Mouse (Mus musculus): ENCODE results near the gene Ahnak. TPM values are rescaled to one million over a fixed set of nuclear protein-coding genes. Genes with fewer than 3 reads are reported as not detected.

Ahnak gene
- polyA plus RNA-seq, 1 experiment from 2014 or later, result 3.7 TPM

GRCm38 (mm10) chr19:8989567-8990431 is 715 bp downstream of the Ahnak start:
- ATAC-seq (replicated peaks; ENCODE audit: low FRiP score) (peak; percentile 40; the same call in 1 of the 2 replicates), DNase-seq (ENCODE audit: low spot score) (peak; percentile 67)
- H3K4me1 ChIP-seq (replicated peaks; ENCODE audit: control insufficient read depth, insufficient read depth, low read length), result peaks cover 20% of the 10 kb centered on the region
- peak overlapping the region; percentile 64 for H3K9ac ChIP-seq (ENCODE audit: low read depth, low read length)
- H3K9me3 ChIP-seq (ENCODE audit: control insufficient read depth, low read length), result no peaks in the 10 kb centered on the region
- H3K27ac ChIP-seq (ENCODE audit: low read depth, low read length), result 0 out of 2 replicates have a peak overlapping the region, but pooled peaks have one; percentile 56
- H3K27me3 ChIP-seq (replicated peaks; ENCODE audit: control insufficient read depth, insufficient read depth, low read length), result peaks cover 35% of the 10 kb centered on the region
- H3K4me2 ChIP-seq, result peak overlapping the region; percentile 95
- H3K4me3 ChIP-seq (ENCODE audit: low read depth, low read length), result peak overlapping the region; percentile 61
- under 1% methylated on average over 53 of the region's 53 CpGs for WGBS
- H3K36me3 ChIP-seq (ENCODE audit: control insufficient read depth, insufficient read depth, low read length), result no peaks in the 10 kb centered on the region

DNA sequence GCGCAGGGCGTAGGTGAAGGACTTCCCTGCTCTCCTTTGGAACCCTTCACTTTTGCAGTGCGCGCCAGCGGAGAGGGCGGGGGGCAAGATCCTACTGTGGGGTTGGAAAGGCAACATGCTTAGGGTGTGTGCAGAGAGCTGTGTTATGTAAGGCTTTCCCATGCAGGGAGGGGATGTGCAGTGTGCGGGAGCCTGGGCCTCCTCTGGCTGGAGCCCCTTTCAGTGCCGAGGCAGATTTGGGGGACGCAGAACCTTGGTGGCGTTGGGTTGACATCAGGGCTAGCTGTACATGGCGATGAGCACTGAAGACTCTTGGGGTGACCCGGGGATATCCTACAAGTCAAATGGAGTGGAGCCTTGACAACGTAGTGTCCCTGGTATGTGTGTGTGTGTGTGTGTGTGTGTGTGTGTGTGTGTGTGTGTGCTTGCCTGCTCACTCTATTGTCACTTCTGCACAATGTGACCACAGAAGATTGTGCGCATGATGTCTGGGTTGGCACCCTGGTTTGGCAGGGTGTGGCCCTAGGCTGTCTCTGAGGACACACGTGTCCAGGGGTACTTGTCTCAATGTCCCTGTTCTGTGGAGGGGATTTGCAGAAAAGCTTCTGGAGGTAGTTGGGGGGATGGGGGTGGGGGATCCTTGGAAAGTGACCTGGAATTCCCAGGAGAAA is 1.5 kb downstream of the Ahnak start:
- ATAC-seq (replicated peaks; ENCODE audit: low FRiP score) (0 out of 2 replicates have a peak, but pooled peaks have one; percentile 1), DNase-seq (ENCODE audit: low spot score) (peak; percentile 46)
- Histone ChIP-seq H3K9me3 (ENCODE audit: control insufficient read depth, low read length) (no peaks in the 10 kb centered on the region), H3K4me2 (peak overlapping the region; percentile 95), H3K4me3 (ENCODE audit: low read depth, low read length) (peak overlapping the region; percentile 61), H3K4me1 (replicated peaks; ENCODE audit: control insufficient read depth, insufficient read depth, low read length) (peaks cover 20% of the 10 kb centered on the region), H3K9ac (ENCODE audit: low read depth, low read length) (peak overlapping the region; percentile 41; the same call in 1 of the 2 replicates), H3K36me3 (ENCODE audit: control insufficient read depth, insufficient read depth, low read length) (no peaks in the 10 kb centered on the region), H3K27ac (ENCODE audit: low read depth, low read length) (0 out of 2 replicates have a peak overlapping the region, but pooled peaks have one; percentile 56), H3K27me3 (replicated peaks; ENCODE audit: control insufficient read depth, insufficient read depth, low read length) (peaks cover 35% of the 10 kb centered on the region)
- WGBS, result 20% methylated on average over 15 of the region's 15 CpGs

GRCm38 (mm10) chr19:8991245-8991870 is 2.3 kb downstream of the Ahnak start:
- Histone ChIP-seq H3K9me3 (ENCODE audit: control insufficient read depth, low read length) (no peaks in the 10 kb centered on the region), H3K4me3 (ENCODE audit: low read depth, low read length) (no peak overlapping the region; the same call in 1 of the 2 replicates), H3K9ac (ENCODE audit: low read depth, low read length) (no peak overlapping the region), H3K36me3 (ENCODE audit: control insufficient read depth, insufficient read depth, low read length) (no peaks in the 10 kb centered on the region), H3K27ac (ENCODE audit: low read depth, low read length) (no peak overlapping the region), H3K4me1 (replicated peaks; ENCODE audit: control insufficient read depth, insufficient read depth, low read length) (peaks cover 20% of the 10 kb centered on the region), H3K4me2 (peak overlapping the region; percentile 95), H3K27me3 (replicated peaks; ENCODE audit: control insufficient read depth, insufficient read depth, low read length) (peaks cover 35% of the 10 kb centered on the region)
- ATAC-seq (replicated peaks; ENCODE audit: low FRiP score) (no peak), DNase-seq (ENCODE audit: low spot score) (no peak)
- 57% methylated on average over 4 of the region's 4 CpGs for WGBS

- Histone ChIP-seq H3K27ac (ENCODE audit: low read depth, low read length) (no peak overlapping the region), H3K4me2 (peak overlapping the region; percentile 95), H3K4me1 (replicated peaks; ENCODE audit: control insufficient read depth, insufficient read depth, low read length) (peaks cover 20% of the 10 kb centered on the region), H3K9ac (ENCODE audit: low read depth, low read length) (no peak overlapping the region), H3K36me3 (ENCODE audit: control insufficient read depth, insufficient read depth, low read length) (no peaks in the 10 kb centered on the region), H3K9me3 (ENCODE audit: control insufficient read depth, low read length) (no peaks in the 10 kb centered on the region), H3K4me3 (ENCODE audit: low read depth, low read length) (no peak overlapping the region), H3K27me3 (replicated peaks; ENCODE audit: control insufficient read depth, insufficient read depth, low read length) (peaks cover 35% of the 10 kb centered on the region)
- 75% methylated on average over 13 of the region's 13 CpGs for WGBS
- DNase-seq (ENCODE audit: low spot score), result no peak
- ATAC-seq (replicated peaks; ENCODE audit: low FRiP score), result no peak
Measured at GRCm38 (mm10) chr19:8991871-8992735, 3.0 kb downstream of the Ahnak start.

- peaks cover 33% of the 10 kb centered on the region for H3K27me3 ChIP-seq (replicated peaks; ENCODE audit: control insufficient read depth, insufficient read depth, low read length)
- peaks cover 29% of the 10 kb centered on the region for H3K4me1 ChIP-seq (replicated peaks; ENCODE audit: control insufficient read depth, insufficient read depth, low read length)
- DNase-seq (ENCODE audit: low spot score) (peak; percentile 66), ATAC-seq (replicated peaks; ENCODE audit: low FRiP score) (peak; percentile 44; the same call in 1 of the 2 replicates)
- 36% methylated on average over 12 of the region's 12 CpGs for WGBS
- H3K4me3 ChIP-seq (ENCODE audit: low read depth, low read length), result no peak overlapping the region
- H3K4me2 ChIP-seq, result 0 out of 2 replicates have a peak overlapping the region, but pooled peaks have one; percentile 9
- H3K9me3 ChIP-seq (ENCODE audit: control insufficient read depth, low read length), result no peaks in the 10 kb centered on the region
- no peaks in the 10 kb centered on the region for H3K36me3 ChIP-seq (ENCODE audit: control insufficient read depth, insufficient read depth, low read length)
- H3K27ac ChIP-seq (ENCODE audit: low read depth, low read length), result no peak overlapping the region
- no peak overlapping the region for H3K9ac ChIP-seq (ENCODE audit: low read depth, low read length)
Measured at GRCm38 (mm10) chr19:8992769-8993624, 3.9 kb downstream of the Ahnak start.

DNA sequence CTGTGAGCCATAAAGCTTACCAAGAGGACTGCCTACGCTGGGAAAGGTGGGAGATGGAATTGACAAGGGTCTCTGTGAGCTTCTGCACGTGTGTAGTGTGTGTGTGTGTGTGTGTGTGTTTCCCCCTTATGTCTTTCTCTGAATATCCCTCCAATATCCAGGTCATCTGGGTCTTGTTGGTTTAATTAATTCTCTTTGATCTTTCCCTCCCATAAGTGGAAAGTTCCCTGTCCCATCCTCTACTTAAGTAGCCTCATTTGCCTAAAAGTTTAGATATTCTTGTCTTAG is 4.5 kb downstream of the Ahnak start:
- Histone ChIP-seq H3K4me3 (ENCODE audit: low read depth, low read length) (no peak overlapping the region), H3K27me3 (replicated peaks; ENCODE audit: control insufficient read depth, insufficient read depth, low read length) (peaks cover 27% of the 10 kb centered on the region), H3K4me2 (no peak overlapping the region), H3K36me3 (ENCODE audit: control insufficient read depth, insufficient read depth, low read length) (no peaks in the 10 kb centered on the region), H3K9me3 (ENCODE audit: control insufficient read depth, low read length) (no peaks in the 10 kb centered on the region), H3K9ac (ENCODE audit: low read depth, low read length) (no peak overlapping the region), H3K4me1 (replicated peaks; ENCODE audit: control insufficient read depth, insufficient read depth, low read length) (peaks cover 34% of the 10 kb centered on the region), H3K27ac (ENCODE audit: low read depth, low read length) (no peak overlapping the region)
- DNase-seq (ENCODE audit: low spot score) (no peak), ATAC-seq (replicated peaks; ENCODE audit: low FRiP score) (no peak)
- 43% methylated on average over 2 of the region's 2 CpGs for WGBS

GRCm38 (mm10) chr19:8994813-8995607 is 5.9 kb downstream of the Ahnak start:
- H3K4me1 ChIP-seq (replicated peaks; ENCODE audit: control insufficient read depth, insufficient read depth, low read length), result peaks cover 27% of the 10 kb centered on the region
- DNase-seq (ENCODE audit: low spot score) (no peak), ATAC-seq (replicated peaks; ENCODE audit: low FRiP score) (no peak)
- H3K4me3 ChIP-seq (ENCODE audit: low read depth, low read length), result no peak overlapping the region
- WGBS, result 75% methylated on average over 10 of the region's 10 CpGs
- H3K27me3 ChIP-seq (replicated peaks; ENCODE audit: control insufficient read depth, insufficient read depth, low read length), result peaks cover 16% of the 10 kb centered on the region
- H3K36me3 ChIP-seq (ENCODE audit: control insufficient read depth, insufficient read depth, low read length), result no peaks in the 10 kb centered on the region
- H3K9me3 ChIP-seq (ENCODE audit: control insufficient read depth, low read length), result no peaks in the 10 kb centered on the region
- H3K9ac ChIP-seq (ENCODE audit: low read depth, low read length), result no peak overlapping the region
- H3K4me2 ChIP-seq, result no peak overlapping the region
- H3K27ac ChIP-seq (ENCODE audit: low read depth, low read length), result no peak overlapping the region
